Mouse (Mus musculus) cerebellum, adult 2 months (tissue): ENCODE results near the gene Cnot11.

Experiments
- CTCF ChIP-seq: fragments of 200-500 bp; IDR thresholded peaks from 2 replicates; pipeline ENCODE4 v1.5.1; 2011; ENCODE audit warnings: low read depth, mild to moderate bottlenecking, control low read depth, low read length, moderate library complexity, borderline replicate concordance; ENCODE audit not compliant: insufficient read depth
- POLR2A ChIP-seq: fragments of 200-500 bp; IDR thresholded peaks from 2 replicates; pipeline ENCODE4 v1.6.1; 2011; ENCODE audit warnings: low read length, control low read depth, borderline replicate concordance; ENCODE audit not compliant: insufficient read depth

- TF ChIP-seq CTCF (no peak), POLR2A (no peak)
Observed at GRCm38 (mm10) chr1:39521326-39521725, 13.5 kb upstream of the Cnot11 start.
